Mouse (Mus musculus) right cerebral cortex, postnatal 4 days (tissue): ENCODE results near the gene Olfr155.

ENCODE experiments used
- DNase-seq: peaks from one replicate; pipeline ENCODE4 v3.0.0-alpha.2; 2022

The Olfr155 gene

DNA sequence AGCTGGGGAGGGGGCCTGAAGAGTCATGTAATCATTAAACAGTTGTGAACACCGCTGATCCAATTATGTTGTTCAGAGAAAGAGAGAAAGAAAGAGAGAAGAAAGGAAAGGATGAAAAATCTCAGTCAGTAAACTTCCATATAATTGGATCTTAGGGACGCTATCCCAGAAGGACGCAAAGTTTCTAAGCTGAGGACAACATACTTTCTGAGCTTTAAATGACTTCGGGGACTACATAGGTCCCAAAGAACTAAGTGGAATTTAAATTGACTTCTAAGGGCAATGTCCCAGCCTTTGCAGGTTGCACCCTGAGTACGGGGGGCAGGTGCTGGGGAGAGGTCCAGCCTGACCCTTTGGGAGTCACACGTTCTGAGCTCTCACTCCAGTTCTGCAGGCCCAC, at the start of gene Olfr155:
Gene Olfr155 (plus strand): TSS at position 301 of the 400 bp plus-strand sequence.
- DNase-seq = no peak

DNA sequence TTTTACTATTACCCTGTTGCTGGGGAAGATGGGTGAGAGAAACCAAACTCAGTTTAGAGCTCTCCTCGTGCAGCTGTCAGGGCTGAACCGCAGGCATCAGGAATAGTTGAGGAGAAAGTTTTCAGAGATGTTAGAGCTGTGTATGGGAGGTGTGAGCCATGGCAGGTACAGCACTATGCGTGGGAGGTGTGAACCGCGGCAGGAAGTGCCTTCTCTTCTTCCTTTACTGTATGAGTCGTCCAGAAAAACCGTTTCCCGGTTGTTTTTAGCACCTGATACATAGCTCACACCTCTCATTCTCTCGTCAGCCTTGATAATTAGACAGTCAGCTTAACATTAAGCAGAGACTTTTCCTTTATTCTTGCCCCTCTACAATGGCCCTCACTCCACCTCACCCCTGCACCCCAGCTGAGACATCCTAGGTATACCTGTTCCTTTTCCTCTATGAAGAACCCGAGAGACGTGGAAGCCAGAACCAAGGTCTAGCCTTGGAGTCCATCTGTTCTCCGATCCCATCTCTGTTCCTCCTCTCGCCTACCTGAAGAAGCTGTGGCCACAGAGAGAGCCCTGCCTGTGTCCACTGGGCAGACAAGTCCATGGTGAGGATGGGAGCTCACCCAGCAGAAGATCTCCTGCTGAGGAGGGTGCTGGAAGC, 28.3 kb upstream of the Olfr155 start:
- no peak for DNase-seq

- no peak for DNase-seq
Observed at GRCm38 (mm10) chr4:43823845-43824337, 27.5 kb upstream of the Olfr155 start, which contains the start of gene Olfr156. Olfr156 (minus strand) TSS chr4:43823895.

GRCm38 (mm10) chr4:43828806-43829205, 22.6 kb upstream of the Olfr155 start:
- no peak for DNase-seq

DNA sequence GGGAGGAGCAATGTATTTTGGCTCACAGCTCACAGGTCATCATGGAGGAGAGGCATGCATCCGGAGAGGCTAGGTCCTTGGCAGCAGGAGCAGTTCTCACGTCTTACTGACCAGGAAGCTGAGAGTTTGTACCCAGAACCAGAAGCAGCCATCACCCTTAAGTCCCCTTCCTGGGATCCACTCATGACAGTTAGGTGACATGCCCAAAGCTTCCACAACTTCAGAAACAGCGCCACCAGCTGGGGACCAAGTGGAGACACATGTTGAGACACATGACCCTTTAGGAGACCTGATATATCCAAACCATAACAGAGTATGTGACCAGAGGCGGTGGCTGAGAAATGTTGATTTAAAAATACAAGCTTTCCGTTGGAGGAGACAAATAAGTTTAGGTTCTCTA, 19.3 kb upstream of the Olfr155 start:
- DNase-seq = no peak

GRCm38 (mm10) chr4:43833752-43834151, 17.6 kb upstream of the Olfr155 start:
- no peak for DNase-seq

GRCm38 (mm10) chr4:43834749-43835148, 16.6 kb upstream of the Olfr155 start:
- DNase-seq = no peak

GRCm38 (mm10) chr4:43838326-43838725, 13.0 kb upstream of the Olfr155 start:
- DNase-seq = no peak

GRCm38 (mm10) chr4:43840101-43840500, 11.3 kb upstream of the Olfr155 start, which contains the start of gene Olfr157:
Olfr157 (minus strand) TSS chr4:43840201.
- no peak for DNase-seq

- DNase-seq = no peak
Observed at GRCm38 (mm10) chr4:43854101-43854500, 2.7 kb downstream of the Olfr155 start.

GRCm38 (mm10) chr4:43859886-43860285, 8.5 kb downstream of the Olfr155 start:
- no peak for DNase-seq

DNA sequence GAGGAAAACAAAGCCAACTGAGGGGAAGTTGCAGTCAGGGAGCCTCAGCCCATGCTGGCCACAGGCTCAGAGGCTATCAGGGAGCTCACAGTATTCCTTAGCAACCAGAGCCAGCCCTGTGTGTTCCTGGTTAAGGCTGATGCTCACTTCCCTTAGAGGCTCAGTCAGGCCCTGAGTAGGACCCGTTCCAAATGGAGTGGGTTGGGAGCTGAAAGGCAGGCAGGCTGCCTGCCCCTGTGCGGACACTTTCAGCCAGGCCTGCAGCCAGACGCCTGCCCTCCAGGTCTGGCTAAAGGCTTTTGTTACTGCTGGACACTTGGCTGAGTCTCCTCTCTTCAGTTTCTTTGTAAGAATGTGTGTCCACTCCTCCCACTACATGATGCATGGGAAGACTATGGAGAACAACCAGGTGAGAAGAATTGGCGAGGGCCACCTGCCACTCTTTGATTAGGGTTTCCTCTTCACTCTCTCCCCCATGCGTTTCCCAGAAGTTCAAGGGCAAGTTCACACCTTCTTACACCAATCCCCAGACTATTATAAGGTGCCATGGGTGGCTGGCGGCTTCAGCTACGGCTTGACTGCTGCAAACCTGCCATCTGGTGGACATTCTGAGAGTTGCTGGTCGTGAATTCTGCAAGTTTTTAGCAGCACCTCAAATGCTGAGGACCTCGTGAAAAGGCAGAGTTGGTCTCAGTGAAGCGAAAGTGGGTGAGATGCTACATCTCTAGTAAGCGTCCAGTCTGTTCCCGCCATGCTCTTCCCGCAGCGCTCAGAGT, 9.6 kb downstream of the Olfr155 start:
- DNase-seq = peak; percentile 78

GRCm38 (mm10) chr4:43863298-43863697, 11.9 kb downstream of the Olfr155 start:
- no peak for DNase-seq

GRCm38 (mm10) chr4:43869821-43870220, 18.5 kb downstream of the Olfr155 start:
- no peak for DNase-seq

DNA sequence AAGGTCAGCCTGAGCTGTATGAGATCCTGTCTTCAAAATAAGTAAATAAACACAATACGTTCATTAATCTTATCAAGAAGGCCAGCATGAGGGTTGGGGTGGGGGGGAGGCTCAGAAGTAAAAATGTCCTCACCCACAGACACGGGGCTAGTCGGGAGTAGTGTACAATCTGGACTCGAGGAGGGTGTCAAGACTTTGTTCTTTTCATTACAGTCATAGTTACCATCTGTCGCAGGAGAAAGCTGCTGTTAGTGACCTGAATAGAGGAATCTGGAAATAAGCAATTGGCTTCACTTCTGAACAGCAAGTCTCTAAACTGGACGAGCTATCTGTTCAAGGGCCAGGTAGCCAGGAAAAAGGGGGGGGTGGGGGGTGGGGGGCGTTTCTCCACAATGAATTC, 23.1 kb downstream of the Olfr155 start:
- DNase-seq = no peak

GRCm38 (mm10) chr4:43875160-43875918, 24.0 kb downstream of the Olfr155 start, which contains the start of gene Reck:
Reck (plus strand) TSS chr4:43875530.
- DNase-seq = peak; percentile 85

DNA sequence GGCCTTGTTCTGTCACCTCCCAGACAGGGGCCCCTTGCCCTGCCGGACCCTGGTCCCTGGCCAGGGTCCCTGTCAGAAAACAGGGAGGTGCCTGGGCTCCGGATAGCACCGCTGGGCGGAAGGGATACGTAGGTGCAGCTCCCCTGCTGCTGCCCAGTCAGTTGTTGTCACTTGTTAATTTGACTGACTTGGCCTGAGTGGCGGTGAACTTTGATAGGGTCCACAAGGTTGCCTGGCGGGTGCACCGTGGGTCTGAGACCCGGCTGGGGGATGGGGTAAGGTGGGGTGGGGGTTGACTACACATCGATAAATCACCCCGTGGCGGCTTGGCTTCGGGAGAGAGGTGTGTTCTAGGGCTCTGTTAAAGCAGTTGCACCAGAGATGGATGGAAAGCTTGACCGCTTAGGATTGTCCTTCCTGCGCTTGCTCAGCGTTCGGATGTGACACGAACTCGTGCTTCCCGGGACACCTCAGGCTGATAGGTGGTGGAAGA, 24.6 kb downstream of the Olfr155 start:
- DNase-seq = no peak

- no peak for DNase-seq
Observed at GRCm38 (mm10) chr4:43877230-43877629, 25.9 kb downstream of the Olfr155 start.

GRCm38 (mm10) chr4:43878121-43878776, 26.9 kb downstream of the Olfr155 start:
- DNase-seq = no peak

DNA sequence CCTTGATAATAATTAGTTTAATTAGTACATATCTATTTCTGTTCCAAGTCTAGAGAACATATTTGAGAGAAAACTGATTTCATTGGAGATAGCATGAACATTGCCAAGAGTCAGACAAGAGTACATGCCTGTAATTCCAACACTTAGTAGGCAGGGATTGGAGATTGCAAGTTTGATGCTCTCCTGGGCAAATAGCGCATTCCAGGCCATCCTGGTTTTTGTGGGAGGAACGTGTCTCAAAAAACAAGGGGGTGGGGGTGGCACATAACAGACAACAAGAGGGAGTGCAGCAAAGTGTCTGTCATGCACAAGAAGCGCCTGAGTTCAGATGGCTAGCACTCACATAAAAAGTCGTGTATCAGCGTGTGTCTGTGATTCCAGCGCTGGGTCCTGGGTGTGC, 28.2 kb downstream of the Olfr155 start:
- no peak for DNase-seq

- DNase-seq = no peak
Observed at GRCm38 (mm10) chr4:43884196-43884595, 32.8 kb downstream of the Olfr155 start.

- DNase-seq = no peak
Observed at GRCm38 (mm10) chr4:43891247-43891646, 39.9 kb downstream of the Olfr155 start.
